Mouse (Mus musculus) spleen, postnatal 14 days (tissue): ENCODE results near the gene Atp5d.

Experiments used
- DNase-seq, 2 experiments: peaks; one replicate each; pipeline ENCODE4 v3.0.0; 2021 to 2022; ENCODE audit warnings: low spot score in 2 of 2

Atp5d gene

GRCm38 (mm10) chr10:80138553-80139438 is at the start of gene Atp5d:
Atp5d (plus strand) TSS chr10:80138632.
- no peak for DNase-seq

DNA sequence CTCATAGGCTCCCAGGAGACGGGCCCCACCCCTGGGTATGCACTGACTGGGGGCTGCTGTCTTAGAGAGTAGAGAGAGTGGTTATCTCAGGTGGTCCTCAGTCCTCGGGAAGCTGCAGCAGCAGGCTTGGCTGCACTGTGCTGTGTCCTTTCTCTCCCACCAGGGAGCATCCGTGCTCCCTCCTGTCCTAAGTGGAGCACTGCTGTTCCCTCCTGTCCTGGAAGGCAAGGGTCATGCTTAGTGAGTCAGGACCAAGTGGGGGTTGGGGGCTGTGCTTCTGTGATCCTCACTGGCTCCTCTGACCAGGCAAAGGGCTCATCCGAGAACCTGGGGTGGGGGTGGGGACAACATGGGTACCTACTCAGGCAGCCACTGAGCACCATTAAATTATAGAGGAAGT is 49.3 kb upstream of the Atp5d start:
- DNase-seq, result no peak

DNA sequence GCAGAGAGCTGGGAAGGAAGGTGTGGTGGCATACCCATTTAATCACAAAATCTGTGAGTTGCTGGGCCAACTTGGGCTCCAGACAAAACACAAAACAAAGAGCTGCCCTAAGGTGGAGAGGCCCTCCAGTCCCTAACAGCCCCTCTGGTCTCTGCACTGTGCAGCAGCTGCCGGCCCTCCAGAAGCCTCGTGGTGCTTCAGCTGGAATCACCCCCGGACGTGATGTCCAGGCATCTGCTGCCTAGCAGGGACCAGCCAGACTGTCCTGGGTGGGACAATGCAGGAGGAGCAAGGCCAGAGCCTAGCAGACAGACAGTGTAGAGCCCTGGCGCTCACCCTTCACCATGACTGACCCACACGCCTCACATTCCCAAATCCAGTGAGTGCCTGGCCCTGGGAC is 46.9 kb upstream of the Atp5d start:
- DNase-seq, result no peak

DNA sequence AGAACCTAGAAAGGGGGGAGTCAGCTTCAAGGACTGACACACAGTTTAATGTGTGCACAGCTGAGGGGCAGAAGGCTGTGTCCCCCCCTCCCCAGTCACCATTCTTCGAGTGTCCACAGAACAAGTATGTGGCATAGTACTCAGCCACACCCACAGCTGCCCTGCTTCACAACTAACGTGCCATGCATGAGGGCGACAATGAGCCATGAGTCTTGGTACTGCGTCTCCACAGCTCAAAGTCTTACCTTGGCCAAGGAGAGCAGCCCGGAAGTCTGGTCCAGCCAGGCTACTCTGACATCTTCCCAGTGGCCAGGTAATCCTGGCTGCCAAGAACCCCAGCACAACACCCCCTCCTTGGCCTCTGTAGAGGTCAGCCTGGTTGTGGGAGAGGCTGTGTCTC is 45.7 kb upstream of the Atp5d start:
- no peak for DNase-seq

GRCm38 (mm10) chr10:80094085-80094484 is 44.3 kb upstream of the Atp5d start:
- no peak for DNase-seq

DNA sequence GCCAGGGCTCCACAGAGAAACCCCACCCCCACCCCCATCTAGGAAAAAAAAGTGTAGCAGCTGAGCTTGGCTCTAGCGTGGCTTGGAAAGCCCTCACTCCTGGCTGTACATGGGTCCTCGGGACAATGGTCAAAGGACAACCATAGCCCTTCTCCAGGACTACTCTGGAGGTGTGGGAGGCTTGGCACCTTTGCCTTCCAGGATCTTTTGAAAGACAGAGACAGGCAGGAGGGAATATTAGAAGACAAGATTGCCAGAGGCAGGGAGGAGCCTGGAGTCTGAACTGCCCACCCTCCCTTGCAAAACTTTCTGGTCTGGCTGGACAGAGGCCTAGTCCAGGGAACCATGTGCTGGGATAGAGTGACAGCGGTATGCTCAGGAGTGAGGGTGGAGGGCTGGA is 43.7 kb upstream of the Atp5d start:
- DNase-seq, result no peak

- DNase-seq, result no peak
These were observed 42.9 kb upstream of the Atp5d start for GRCm38 (mm10) chr10:80095547-80095946.

GRCm38 (mm10) chr10:80097275-80097674 is 41.2 kb upstream of the Atp5d start:
- DNase-seq, result no peak

DNA sequence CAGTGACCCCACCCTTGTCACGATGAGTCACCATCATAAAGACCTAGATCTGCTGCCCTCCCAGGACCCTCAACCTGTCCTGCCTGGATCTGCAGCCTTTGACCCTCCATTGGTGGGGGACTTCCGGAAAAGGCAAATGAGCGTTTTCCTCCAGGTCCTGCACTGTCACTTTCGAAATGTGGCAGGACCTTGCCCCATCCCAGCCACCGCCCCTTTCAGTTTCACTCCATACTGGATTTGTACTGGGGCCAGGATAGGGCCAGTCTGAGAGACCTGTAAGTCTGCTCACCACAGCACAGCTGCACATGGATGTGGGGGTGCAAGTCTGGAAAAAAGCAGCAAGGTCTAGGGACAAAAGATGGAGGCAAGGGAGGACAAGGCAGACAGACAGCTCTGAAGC is 39.8 kb upstream of the Atp5d start:
- DNase-seq, result no peak

- DNase-seq, result no peak
These were observed 37.5 kb upstream of the Atp5d start for GRCm38 (mm10) chr10:80100982-80101381.

DNA sequence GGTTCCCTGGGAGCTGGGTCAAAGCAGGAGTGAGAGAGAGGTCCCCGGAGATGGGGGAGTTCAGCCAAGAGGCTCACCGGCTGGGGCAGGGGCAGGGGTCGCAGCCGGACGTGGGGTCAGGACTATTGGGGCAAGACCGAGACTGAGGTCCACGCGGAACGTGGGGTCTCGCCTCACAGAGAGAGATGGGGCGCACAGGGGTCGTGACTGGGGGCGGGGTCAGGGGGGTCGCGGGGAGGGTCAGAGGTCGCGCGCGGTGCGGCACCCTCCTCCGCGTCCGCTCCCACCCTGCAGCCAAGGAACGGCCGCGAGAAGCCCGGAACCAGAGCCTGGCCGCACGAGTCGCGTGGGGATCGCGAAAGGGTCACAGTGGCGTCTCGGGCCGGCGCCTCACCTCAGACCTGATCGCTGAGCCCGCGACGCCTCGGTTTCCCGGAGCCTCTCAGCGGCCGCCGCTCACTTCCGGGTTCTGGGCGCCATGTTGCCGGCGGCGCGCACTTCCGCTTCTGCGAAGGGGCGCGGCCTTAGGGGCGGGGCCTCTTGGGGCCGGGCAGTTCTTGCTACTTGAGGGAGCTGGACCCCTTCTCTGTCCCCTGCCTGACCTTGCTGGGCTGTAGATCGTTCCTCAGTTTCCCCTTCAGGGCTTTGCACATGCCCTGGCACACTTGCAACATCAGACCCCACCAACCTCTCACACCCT is 36.1 kb upstream of the Atp5d start:
- peak; percentile 81 to 89 for DNase-seq

GRCm38 (mm10) chr10:80103032-80103431 is 35.4 kb upstream of the Atp5d start:
- DNase-seq, result no peak

- DNase-seq, result no peak
These were observed 34.3 kb upstream of the Atp5d start for GRCm38 (mm10) chr10:80104181-80104580.

GRCm38 (mm10) chr10:80105460-80105859 is 33.0 kb upstream of the Atp5d start, which contains the start of gene Sbno2:
Sbno2 (minus strand) TSS chr10:80105571.
- DNase-seq, result peak in 1 of 2 experiments; percentile 41

DNA sequence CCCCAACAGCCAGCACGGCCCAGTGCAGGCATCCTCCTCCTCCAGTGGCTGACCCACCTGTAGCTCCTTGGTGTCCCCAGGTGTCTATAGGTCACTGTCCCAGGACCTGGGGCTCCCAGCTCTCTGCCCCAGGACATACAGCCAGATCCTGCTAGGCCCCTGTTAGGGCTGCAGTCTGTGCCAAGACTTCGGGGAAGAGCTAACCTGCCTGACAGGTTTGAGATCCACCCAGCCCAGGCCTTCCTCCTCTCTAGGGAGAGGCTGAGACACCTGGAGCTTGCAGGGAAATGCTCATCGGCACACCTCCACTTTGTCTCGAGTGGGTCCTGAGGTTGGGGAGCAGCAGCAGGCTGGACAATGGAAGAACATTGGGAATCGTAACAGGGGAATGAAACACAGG is 32.5 kb upstream of the Atp5d start:
- DNase-seq, result no peak

GRCm38 (mm10) chr10:80107678-80108077 is 30.8 kb upstream of the Atp5d start:
- no peak for DNase-seq

DNA sequence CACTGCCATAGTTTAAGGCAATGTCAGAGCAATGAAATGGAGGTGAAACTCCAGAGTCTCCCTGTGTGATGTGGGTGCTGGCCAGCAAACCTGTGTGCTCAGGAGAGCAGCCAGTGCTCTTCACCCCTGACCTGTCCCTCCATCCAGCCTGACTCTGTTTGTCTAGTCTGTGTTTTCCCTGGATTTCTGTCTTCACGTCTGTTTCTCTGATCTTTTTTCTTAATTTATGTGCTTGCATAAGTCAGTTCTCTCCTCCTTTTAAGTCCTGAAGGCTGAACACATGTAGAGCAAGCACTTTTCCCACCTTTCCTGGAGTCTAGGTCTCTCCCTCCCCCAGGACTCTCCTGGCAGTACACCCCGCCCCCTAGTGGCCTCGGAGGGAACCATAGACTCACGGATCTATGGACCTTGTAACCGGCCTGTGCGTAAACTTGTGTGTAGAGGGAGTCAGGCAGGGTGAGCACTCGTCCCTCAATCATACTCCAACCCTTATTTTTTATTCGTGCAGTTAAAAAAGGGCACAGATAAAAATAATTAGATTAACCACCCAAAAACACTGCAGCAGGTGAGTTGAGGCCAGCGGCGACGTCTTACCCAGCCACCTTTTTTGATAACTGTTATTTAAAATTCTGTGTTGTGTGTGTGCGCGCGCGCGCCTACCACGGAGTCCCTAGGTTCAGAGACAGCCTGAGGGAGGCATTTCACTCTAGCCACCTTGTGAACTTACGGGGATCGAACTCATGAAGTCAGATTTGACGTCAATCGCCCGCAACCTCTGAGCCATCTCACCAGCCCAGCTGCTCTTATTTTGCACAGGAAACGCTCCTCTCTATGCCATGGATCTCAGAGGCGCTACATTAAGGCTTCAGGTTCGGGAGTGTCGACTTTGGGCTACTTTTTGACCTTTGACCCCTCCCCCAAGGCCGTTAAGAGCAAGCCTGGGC is 23.8 kb upstream of the Atp5d start:
- peak; percentile 89 to 94 for DNase-seq

DNA sequence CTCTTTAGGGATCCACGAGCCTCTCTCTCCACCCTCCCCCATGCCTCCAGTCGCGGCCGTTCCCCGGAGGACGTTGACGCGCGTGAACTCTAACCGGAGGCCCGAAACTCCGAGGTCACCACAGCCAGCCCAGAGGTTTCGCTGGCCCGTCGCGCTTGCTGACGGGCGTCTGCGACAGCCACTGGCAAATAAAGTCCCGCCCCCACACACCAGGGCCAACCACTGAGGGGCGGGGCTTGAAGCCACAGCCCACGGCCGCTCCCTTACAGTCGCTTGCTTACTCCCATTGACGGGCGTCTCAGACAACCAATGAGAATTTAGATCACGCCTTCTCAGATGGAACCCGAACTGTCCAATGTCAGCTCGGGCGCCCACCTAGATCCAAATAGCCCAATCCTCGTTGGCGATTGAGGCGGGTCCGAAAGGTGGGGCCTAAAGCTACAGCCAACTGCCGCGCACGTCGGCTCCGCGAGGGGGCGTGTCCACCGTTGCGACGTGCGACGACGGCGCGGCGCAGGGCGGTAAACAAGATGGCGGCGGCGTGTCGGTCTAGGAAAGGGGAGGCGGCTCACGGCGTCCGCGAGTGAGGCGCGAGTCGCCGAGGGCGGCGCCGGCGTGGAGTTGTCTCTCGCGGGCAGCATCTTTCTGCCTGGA is 23.0 kb upstream of the Atp5d start, which contains the start of gene Stk11:
Gene Stk11, plus strand, starts transcription at position 514 of the 654 bp plus-strand sequence.
- peak; percentile 94 to 97 for DNase-seq

- no peak for DNase-seq
These were observed 22.5 kb upstream of the Atp5d start for GRCm38 (mm10) chr10:80115944-80116335.

DNA sequence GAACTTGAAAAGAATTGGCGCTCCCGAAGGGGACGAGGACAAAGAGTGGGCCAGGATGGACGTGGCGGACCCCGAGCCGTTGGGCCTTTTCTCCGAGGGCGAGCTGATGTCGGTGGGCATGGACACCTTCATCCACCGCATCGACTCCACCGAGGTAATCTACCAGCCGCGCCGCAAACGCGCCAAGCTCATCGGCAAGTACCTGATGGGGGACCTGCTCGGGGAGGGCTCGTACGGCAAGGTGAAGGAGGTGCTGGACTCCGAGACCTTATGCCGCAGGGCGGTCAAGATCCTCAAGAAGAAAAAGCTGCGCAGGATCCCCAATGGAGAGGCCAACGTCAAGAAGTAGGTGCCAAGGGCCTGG is 21.9 kb upstream of the Atp5d start:
- peak in 1 of 2 experiments; percentile 50 for DNase-seq
